Mouse (Mus musculus) 416B (cell line): ENCODE measurements at regions not wholly inside any gene's neighbourhood (a gene's known extent, or its start where the extent isn't known, plus 50 kb on each side); places are given as distances from the start of the nearest gene placed in this dataset.

Experiments used
- DNase-seq: peaks from one replicate; pipeline ENCODE4 v3.0.0; 2011; ENCODE audit warnings: low read depth

DNA sequence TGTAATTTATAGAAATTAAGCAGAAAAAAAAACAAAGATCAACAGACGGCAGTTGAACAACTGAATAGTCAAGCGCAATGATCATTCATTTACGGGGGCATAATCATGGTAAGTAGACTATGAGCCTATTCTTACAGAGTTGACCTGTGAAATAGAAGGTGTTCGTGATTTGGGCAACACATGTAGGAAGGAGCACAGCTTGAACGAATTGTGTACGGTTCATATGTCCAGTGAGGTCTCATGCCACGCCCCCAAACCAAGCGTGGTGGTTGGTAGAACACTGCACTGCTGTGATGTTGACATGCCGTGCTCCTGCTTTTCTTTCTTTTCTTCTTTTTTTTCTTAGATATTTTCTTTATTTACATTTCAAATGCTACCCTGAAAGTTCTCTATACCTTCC, 563.1 kb downstream of the Etv1 start:
- DNase-seq = no peak

DNA sequence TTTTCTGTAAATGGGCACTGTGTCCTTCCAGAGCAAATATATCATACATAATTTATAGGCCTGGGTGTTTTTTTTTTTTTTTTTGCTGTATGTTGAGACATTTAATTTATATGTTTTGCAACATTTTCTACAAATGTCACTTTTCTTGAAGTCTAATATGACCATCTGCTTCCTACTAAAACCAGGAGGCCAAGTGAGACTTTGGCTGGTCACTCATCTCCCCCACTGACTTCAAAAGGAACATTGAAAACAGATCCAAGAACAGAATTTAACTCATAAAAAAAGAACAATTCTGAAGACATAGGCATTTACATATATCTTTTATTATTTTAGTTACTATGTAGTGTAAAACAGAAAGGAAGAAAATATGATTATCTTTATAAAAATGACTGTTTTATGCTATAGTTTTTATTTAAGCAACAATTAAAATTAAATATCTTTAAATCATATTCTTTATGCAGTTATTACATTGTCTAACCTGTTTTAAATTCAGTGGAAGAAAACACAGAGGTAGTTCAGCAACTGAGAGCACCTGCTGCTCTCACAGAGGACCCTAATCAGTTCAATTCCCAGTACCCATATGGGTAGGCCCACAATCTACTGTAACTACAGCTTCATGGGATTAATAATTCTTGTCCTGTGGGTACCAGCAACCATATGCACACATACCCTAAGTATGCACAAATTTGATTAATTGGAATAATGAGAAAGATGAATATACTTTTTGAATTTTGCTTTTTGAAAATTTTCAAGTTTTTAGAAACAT, 592.5 kb downstream of the Etv1 start:
- DNase-seq = no peak

DNA sequence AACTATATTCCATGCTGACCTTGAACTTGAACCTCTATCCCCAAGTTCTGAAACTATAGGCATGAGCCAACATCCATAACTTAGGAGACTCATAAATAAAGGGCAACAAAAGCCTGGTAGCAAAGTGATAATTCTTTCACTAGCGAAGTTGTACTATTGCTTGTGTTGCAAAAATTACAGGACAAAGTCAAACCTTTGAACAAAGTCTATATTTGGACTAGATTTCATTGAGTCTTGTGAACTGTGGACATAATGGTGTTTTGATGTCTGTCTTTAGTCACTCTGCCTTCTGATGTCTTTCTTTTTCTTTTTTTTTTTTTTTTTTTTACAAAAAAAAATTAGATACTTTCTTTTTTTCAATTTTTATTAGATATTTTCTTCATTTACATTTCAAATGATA, 594.5 kb downstream of the Etv1 start:
- DNase-seq = no peak
